Mouse (Mus musculus) small intestine, adult 2 months (tissue): ENCODE measurements at regions not wholly inside any gene's neighbourhood (a gene's known extent, or its start where the extent isn't known, plus 50 kb on each side); places are given as distances from the start of the nearest gene placed in this dataset.

Source experiments
- CTCF ChIP-seq: fragments of 200-500 bp; IDR thresholded peaks from 2 replicates; pipeline ENCODE4 v1.5.1; 2012; ENCODE audit warnings: low read depth, mild to moderate bottlenecking, control low read depth, inconsistent platforms, low read length, moderate library complexity, mixed read lengths; ENCODE audit not compliant: insufficient replicate concordance, insufficient read length; ENCODE audit errors: extremely low read depth
- POLR2A ChIP-seq: fragments of 200-500 bp; IDR thresholded peaks from 2 replicates; pipeline ENCODE4 v1.6.1; 2012; ENCODE audit warnings: low read depth, mild to moderate bottlenecking, control low read depth, inconsistent platforms, low read length, moderate library complexity

GRCm38 (mm10) chr10:95059486-95060091 lies 115.0 kb upstream of the Plxnc1 start:
- TF ChIP-seq POLR2A (no peak), CTCF (no peak)
